Mouse (Mus musculus) midbrain, postnatal 0 days (tissue): Measurements from ENCODE around the gene Astn2. TPM values are rescaled to one million over a fixed set of nuclear protein-coding genes. Genes with fewer than 3 reads are reported as not detected.
A peak's percentile ranks its signal among the peaks of the same experiment; 100 is the strongest.

ENCODE experiments used
- ATAC-seq: fragments of 200-750 bp; cut with Nextera tagmentation; 2 replicates; pipeline ENCODE4 v1.8.0; 2017; ENCODE audit warnings: moderate number of reproducible peaks, mild to moderate bottlenecking, moderate TSS enrichment, moderate library complexity; ENCODE audit not compliant: low FRiP score
- DNase-seq: peaks from one replicate; pipeline ENCODE4 v3.0.0-alpha.2; 2015; ENCODE audit warnings: low spot score
- H3K27ac ChIP-seq: fragments of 300-500 bp; sonication (generic); 2 replicates; pipeline ENCODE4 v1.5.1; 2014; ENCODE audit warnings: low read depth, mild to moderate bottlenecking, low read length, mixed read lengths
- H3K27me3 ChIP-seq: fragments of 300-500 bp; sonication (generic); 2 replicates; pipeline ENCODE4 v1.6.1; 2014; ENCODE audit warnings: low read length, control low read depth, mixed read lengths; ENCODE audit not compliant: insufficient read depth
- H3K36me3 ChIP-seq: fragments of 300-500 bp; sonication (generic); 2 replicates; pipeline ENCODE4 v1.6.1; 2014; ENCODE audit warnings: low read length, control low read depth, mixed read lengths; ENCODE audit not compliant: insufficient read depth
- H3K4me1 ChIP-seq: fragments of 300-500 bp; sonication (generic); 2 replicates; pipeline ENCODE4 v1.6.1; 2014; ENCODE audit warnings: mild to moderate bottlenecking, control low read depth, antibody characterized with exemption, low read length, mixed read lengths; ENCODE audit not compliant: insufficient read depth
- H3K4me2 ChIP-seq: fragments of 300-500 bp; sonication (generic); 2 replicates; pipeline ENCODE4 v1.6.1; 2014; ENCODE audit warnings: low read depth, mild to moderate bottlenecking, low read length, mixed read lengths; ENCODE audit not compliant: poor library complexity, severe bottlenecking
- H3K4me3 ChIP-seq: fragments of 300-500 bp; sonication (generic); 2 replicates; pipeline ENCODE4 v1.5.1; 2014; ENCODE audit warnings: low read depth, mild to moderate bottlenecking, low read length, moderate library complexity
- H3K9ac ChIP-seq: fragments of 300-500 bp; sonication (generic); replicated peaks from 2 replicates; pipeline ENCODE4 v1.6.1; 2014; ENCODE audit warnings: mild to moderate bottlenecking, low read length, moderate library complexity, mixed read lengths; ENCODE audit not compliant: poor library complexity, severe bottlenecking
- H3K9me3 ChIP-seq: fragments of 300-500 bp; sonication (generic); 2 replicates; pipeline ENCODE4 v1.6.1; 2016; ENCODE audit warnings: low read length, control low read depth
- CTCF ChIP-seq: IDR thresholded peaks from 2 replicates; pipeline ENCODE4 v1.5.1; 2016; ENCODE audit warnings: antibody characterized with exemption, mild to moderate bottlenecking
- WGBS: fragments of 180-500 bp; shearing (Covaris S2); extraction: QIAGEN DNeasy Blood & Tissue Kit; methylation state at CpG from one replicate; pipeline ENCODE4 v1.1.7; 2014; 5-methylcytosine and 5-hydroxymethylcytosine counted together
- polyA plus RNA-seq: library from polyadenylated mRNA; unstranded; fragments of >200 nt; fragmentation: Nextera tagmentation; extraction: Ambion mirVana; gene quantifications from 2 replicates; pipeline ENCODE4 v1.2.1, GENCODE M21; 2015
- total RNA-seq: library from RNA; depleted of rRNA; stranded (reverse); fragments of >200 nt; gene quantifications from 2 replicates; pipeline ENCODE4 v1.2.3, GENCODE M21; 2014

Gene Astn2
- total and polyA plus RNA-seq, 2 experiments from 2014 or later, result 2.5 to 34.9 TPM

GRCm38 (mm10) chr4:66393294-66393693, 11.1 kb downstream of the Astn2 start:
- WGBS, result 68% methylated on average over 4 of the region's 4 CpGs
- Histone ChIP-seq H3K27ac (no peak overlapping the region), H3K9me3 (no peaks in the 10 kb centered on the region), H3K27me3 (no peaks in the 10 kb centered on the region), H3K9ac (no peak overlapping the region), H3K4me3 (no peak overlapping the region), H3K4me1 (no peaks in the 10 kb centered on the region), H3K4me2 (no peak overlapping the region), H3K36me3 (no peaks in the 10 kb centered on the region)
- ATAC-seq, result no peak
- no peak for DNase-seq
- TF ChIP-seq CTCF, result no peak

GRCm38 (mm10) chr4:66390480-66390879, 13.9 kb downstream of the Astn2 start:
- H3K9ac ChIP-seq, result no peak overlapping the region; the same call in 1 of the 2 replicates
- WGBS, result 14% methylated on average over 4 of the region's 4 CpGs
- H3K4me1 ChIP-seq, result no peaks in the 10 kb centered on the region
- DNase-seq (no peak), ATAC-seq (no peak)
- H3K4me2 ChIP-seq, result no peak overlapping the region
- H3K27ac ChIP-seq, result no peak overlapping the region
- no peaks in the 10 kb centered on the region for H3K27me3 ChIP-seq
- no peak overlapping the region for H3K4me3 ChIP-seq
- H3K36me3 ChIP-seq, result no peaks in the 10 kb centered on the region
- H3K9me3 ChIP-seq, result no peaks in the 10 kb centered on the region
- TF ChIP-seq CTCF, result no peak

DNA sequence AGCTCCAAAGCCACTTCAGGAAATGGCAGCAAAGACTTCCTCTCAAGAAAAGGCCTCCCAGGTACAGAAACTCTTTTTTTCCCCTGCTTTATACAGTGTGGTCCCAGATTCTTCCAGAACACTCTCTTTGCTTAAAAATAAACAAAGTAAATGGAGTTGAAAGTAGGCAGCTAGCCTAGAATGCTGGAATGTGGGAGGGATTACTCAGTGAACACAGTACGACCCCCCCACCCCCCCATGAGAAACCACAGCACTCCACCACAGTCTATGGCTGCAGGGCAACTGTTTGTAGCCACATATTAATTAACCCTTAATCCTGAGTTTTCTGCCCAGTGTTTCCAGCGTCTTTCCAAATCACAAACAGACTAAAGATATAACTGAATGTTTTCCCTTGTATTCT, 25.8 kb downstream of the Astn2 start:
- Histone ChIP-seq H3K27ac (no peak overlapping the region), H3K9ac (no peak overlapping the region), H3K36me3 (no peaks in the 10 kb centered on the region), H3K9me3 (no peaks in the 10 kb centered on the region), H3K4me2 (no peak overlapping the region), H3K4me1 (peaks cover 4% of the 10 kb centered on the region; the same call in 1 of the 2 replicates), H3K4me3 (no peak overlapping the region), H3K27me3 (no peaks in the 10 kb centered on the region)
- 31% methylated on average over 2 of the region's 2 CpGs for WGBS
- ATAC-seq (no peak), DNase-seq (no peak)
- TF ChIP-seq CTCF, result no peak

GRCm38 (mm10) chr4:66370557-66371071, 33.8 kb downstream of the Astn2 start:
- H3K4me3 ChIP-seq, result no peak overlapping the region
- no peak overlapping the region for H3K27ac ChIP-seq
- TF ChIP-seq CTCF, result no peak
- peak; percentile 54 for DNase-seq
- no peaks in the 10 kb centered on the region for H3K9me3 ChIP-seq
- H3K27me3 ChIP-seq, result no peaks in the 10 kb centered on the region
- WGBS, result 50% methylated on average over 3 of the region's 3 CpGs
- no peak overlapping the region for H3K4me2 ChIP-seq
- no peak for ATAC-seq
- 0 out of 2 replicates have a peak, but pooled peaks cover 3% of the 10 kb centered on the region for H3K4me1 ChIP-seq
- H3K9ac ChIP-seq, result no peak overlapping the region
- H3K36me3 ChIP-seq, result no peaks in the 10 kb centered on the region

DNA sequence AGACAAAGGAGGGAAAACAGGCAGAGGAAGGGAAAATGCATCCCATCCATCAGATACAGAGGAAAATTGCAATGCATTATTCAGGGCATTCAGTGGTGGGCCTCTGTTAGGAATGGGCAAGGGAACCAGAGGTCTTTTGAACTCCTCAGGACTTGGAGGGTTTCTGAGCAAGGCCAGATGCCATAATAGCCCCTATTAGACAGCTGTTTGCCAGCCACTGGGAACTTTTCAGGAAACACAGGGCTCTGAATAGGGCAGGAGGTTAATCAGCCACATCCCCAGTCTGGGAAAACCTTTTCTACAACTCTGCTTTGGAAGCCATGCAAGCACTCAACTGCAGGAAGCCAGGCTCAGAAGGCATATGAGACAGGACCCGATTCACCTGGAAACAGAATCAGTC, 38.9 kb downstream of the Astn2 start:
- H3K36me3 ChIP-seq, result no peaks in the 10 kb centered on the region
- H3K4me1 ChIP-seq, result no peaks in the 10 kb centered on the region
- H3K4me2 ChIP-seq, result no peak overlapping the region
- ATAC-seq, result no peak
- no peaks in the 10 kb centered on the region for H3K9me3 ChIP-seq
- no peak overlapping the region for H3K4me3 ChIP-seq
- no peak for DNase-seq
- 89% methylated on average over 1 of the region's 1 CpGs for WGBS
- no peak overlapping the region for H3K27ac ChIP-seq
- H3K27me3 ChIP-seq, result no peaks in the 10 kb centered on the region
- no peak for TF ChIP-seq CTCF
- H3K9ac ChIP-seq, result no peak overlapping the region

- Histone ChIP-seq H3K4me2 (no peak overlapping the region), H3K27me3 (no peaks in the 10 kb centered on the region), H3K27ac (no peak overlapping the region), H3K36me3 (no peaks in the 10 kb centered on the region), H3K9ac (no peak overlapping the region), H3K4me1 (no peaks in the 10 kb centered on the region), H3K4me3 (no peak overlapping the region), H3K9me3 (no peaks in the 10 kb centered on the region)
- DNase-seq (no peak), ATAC-seq (no peak)
- WGBS, result 85% methylated on average over 2 of the region's 2 CpGs
- no peak for TF ChIP-seq CTCF
Observed at GRCm38 (mm10) chr4:66344632-66345031, 59.8 kb downstream of the Astn2 start.
